Mouse (Mus musculus) midbrain, embryonic 16.5 days (tissue): Measurements from ENCODE around the gene Esyt2. TPM values are rescaled to one million over a fixed set of nuclear protein-coding genes. Genes with fewer than 3 reads are reported as not detected.

ENCODE experiments used
- ATAC-seq: fragments of 200-750 bp; cut with Nextera tagmentation; 2 replicates; pipeline ENCODE4 v1.8.0; 2017; ENCODE audit warnings: moderate TSS enrichment
- H3K27ac ChIP-seq: fragments of 300-500 bp; sonication (generic); 2 replicates; pipeline ENCODE4 v1.5.1; 2014; ENCODE audit warnings: mild to moderate bottlenecking, low read length, mixed read lengths
- H3K27me3 ChIP-seq: fragments of 300-500 bp; sonication (generic); 2 replicates; pipeline ENCODE4 v1.6.1; 2014; ENCODE audit warnings: low read depth, low read length, mixed read lengths; ENCODE audit not compliant: control insufficient read depth, insufficient read depth
- H3K36me3 ChIP-seq: fragments of 300-500 bp; sonication (generic); 2 replicates; pipeline ENCODE4 v1.6.1; 2014; ENCODE audit warnings: mild to moderate bottlenecking, low read length, moderate library complexity, mixed read lengths; ENCODE audit not compliant: control insufficient read depth, insufficient read depth
- H3K4me1 ChIP-seq: fragments of 300-500 bp; sonication (generic); 2 replicates; pipeline ENCODE4 v1.6.1; 2014; ENCODE audit warnings: mild to moderate bottlenecking, low read length, mixed read lengths; ENCODE audit not compliant: control insufficient read depth, insufficient read depth
- H3K4me2 ChIP-seq: fragments of 300-500 bp; sonication (generic); 2 replicates; pipeline ENCODE4 v1.6.1; 2014; ENCODE audit warnings: mild to moderate bottlenecking, low read length, mixed read lengths
- H3K4me3 ChIP-seq: fragments of 300-500 bp; sonication (generic); 2 replicates; pipeline ENCODE4 v1.5.1; 2014; ENCODE audit warnings: low read depth, mild to moderate bottlenecking, low read length, moderate library complexity, mixed read lengths
- H3K9ac ChIP-seq: fragments of 300-500 bp; sonication (generic); 2 replicates; pipeline ENCODE4 v1.6.1; 2014; ENCODE audit warnings: low read depth, low read length, mixed read lengths
- H3K9me3 ChIP-seq: fragments of 300-500 bp; sonication (generic); replicated peaks from 2 replicates; pipeline ENCODE4 v1.6.1; 2014; ENCODE audit warnings: mild to moderate bottlenecking, low read length, mixed read lengths; ENCODE audit not compliant: control insufficient read depth, poor library complexity, severe bottlenecking
- WGBS: fragments of 180-500 bp; shearing (Covaris S2); extraction: QIAGEN DNeasy Blood & Tissue Kit; methylation state at CpG from one replicate; pipeline ENCODE4 v1.1.7; 2014; 5-methylcytosine and 5-hydroxymethylcytosine counted together
- polyA plus RNA-seq: library from polyadenylated mRNA; unstranded; fragments of >200 nt; fragmentation: Nextera tagmentation; extraction: Ambion mirVana; gene quantifications from 2 replicates; pipeline ENCODE4 v1.2.1, GENCODE M21; 2015

Gene Esyt2
- polyA plus RNA-seq, 1 experiment from 2014 or later = 12.1 TPM

GRCm38 (mm10) chr12:116395312-116395711 is 114.3 kb downstream of the Esyt2 start:
- Histone ChIP-seq H3K4me3 (no peak overlapping the region), H3K9me3 (0 out of 2 replicates have a peak, but pooled peaks cover 4% of the 10 kb centered on the region), H3K4me1 (no peaks in the 10 kb centered on the region), H3K36me3 (no peaks in the 10 kb centered on the region), H3K9ac (no peak overlapping the region), H3K4me2 (no peak overlapping the region), H3K27ac (no peak overlapping the region), H3K27me3 (no peaks in the 10 kb centered on the region)
- WGBS = 90% methylated on average over 2 of the region's 2 CpGs
- ATAC-seq = no peak

- ATAC-seq = no peak
- H3K27ac ChIP-seq = no peak overlapping the region
- H3K4me1 ChIP-seq = no peaks in the 10 kb centered on the region
- H3K9me3 ChIP-seq = peaks cover 4% of the 10 kb centered on the region; the same call in 1 of the 2 replicates
- H3K36me3 ChIP-seq = no peaks in the 10 kb centered on the region
- H3K4me2 ChIP-seq = no peak overlapping the region
- H3K27me3 ChIP-seq = no peaks in the 10 kb centered on the region
- no peak overlapping the region for H3K9ac ChIP-seq
- 62% methylated on average over 2 of the region's 2 CpGs for WGBS
- H3K4me3 ChIP-seq = no peak overlapping the region
These were observed 115.2 kb downstream of the Esyt2 start for GRCm38 (mm10) chr12:116396072-116396695.

GRCm38 (mm10) chr12:116404012-116404679 is 123.2 kb downstream of the Esyt2 start:
- Histone ChIP-seq H3K27ac (no peak overlapping the region), H3K9ac (no peak overlapping the region), H3K4me3 (peak overlapping the region; percentile 85), H3K36me3 (no peaks in the 10 kb centered on the region), H3K27me3 (no peaks in the 10 kb centered on the region), H3K4me2 (peak overlapping the region; percentile 98), H3K4me1 (peaks cover 4% of the 10 kb centered on the region), H3K9me3 (peaks cover 15% of the 10 kb centered on the region)
- 98% methylated on average over 18 of the region's 18 CpGs for WGBS
- ATAC-seq = no peak; the same call in 1 of the 2 replicates

- peak within 1 kb of the TSS; percentile 85 for H3K4me3 ChIP-seq
- peak; percentile 98 for ATAC-seq
- under 1% methylated on average over 72 of the region's 72 CpGs for WGBS
- H3K9ac ChIP-seq = peak within 1 kb of the TSS; percentile 74
- H3K36me3 ChIP-seq = no peaks in the 10 kb centered on the region
- peak within 1 kb of the TSS; percentile 30; the same call in 1 of the 2 replicates for H3K27ac ChIP-seq
- H3K27me3 ChIP-seq = no peaks in the 10 kb centered on the region
- peaks cover 12% of the 10 kb centered on the region for H3K9me3 ChIP-seq
- H3K4me1 ChIP-seq = peaks cover 4% of the 10 kb centered on the region
- H3K4me2 ChIP-seq = peak within 1 kb of the TSS; percentile 98
These were observed 124.2 kb downstream of the Esyt2 start, which contains the start of gene Ncapg2 for GRCm38 (mm10) chr12:116405045-116405835. TSS of gene Ncapg2 (plus strand) at chr12:116405402.

GRCm38 (mm10) chr12:116405836-116406155 is 124.8 kb downstream of the Esyt2 start:
- peak overlapping the region; percentile 85 for H3K4me3 ChIP-seq
- 13% methylated on average over 8 of the region's 8 CpGs for WGBS
- no peak overlapping the region for H3K27ac ChIP-seq
- peaks cover 12% of the 10 kb centered on the region for H3K9me3 ChIP-seq
- peak overlapping the region; percentile 98 for H3K4me2 ChIP-seq
- ATAC-seq = no peak; the same call in 1 of the 2 replicates
- H3K4me1 ChIP-seq = peaks cover 4% of the 10 kb centered on the region
- no peaks in the 10 kb centered on the region for H3K27me3 ChIP-seq
- H3K36me3 ChIP-seq = no peaks in the 10 kb centered on the region
- H3K9ac ChIP-seq = peak overlapping the region; percentile 74

GRCm38 (mm10) chr12:116407883-116408282 is 126.9 kb downstream of the Esyt2 start:
- peaks cover 4% of the 10 kb centered on the region; the same call in 1 of the 2 replicates for H3K9me3 ChIP-seq
- 95% methylated on average over 5 of the region's 5 CpGs for WGBS
- ATAC-seq = no peak
- no peak overlapping the region for H3K4me2 ChIP-seq
- H3K27ac ChIP-seq = no peak overlapping the region
- peaks cover 4% of the 10 kb centered on the region for H3K4me1 ChIP-seq
- H3K4me3 ChIP-seq = no peak overlapping the region
- no peak overlapping the region for H3K9ac ChIP-seq
- no peaks in the 10 kb centered on the region for H3K27me3 ChIP-seq
- H3K36me3 ChIP-seq = no peaks in the 10 kb centered on the region

GRCm38 (mm10) chr12:116414941-116415340 is 133.9 kb downstream of the Esyt2 start:
- H3K36me3 ChIP-seq = no peaks in the 10 kb centered on the region
- no peak overlapping the region for H3K4me3 ChIP-seq
- H3K27me3 ChIP-seq = no peaks in the 10 kb centered on the region
- ATAC-seq = no peak
- H3K9me3 ChIP-seq = no peaks in the 10 kb centered on the region
- no peak overlapping the region for H3K4me2 ChIP-seq
- no peaks in the 10 kb centered on the region for H3K4me1 ChIP-seq
- H3K9ac ChIP-seq = no peak overlapping the region
- whole genome bisulfite sequencing = 98% methylated on average over 4 of the region's 4 CpGs
- no peak overlapping the region for H3K27ac ChIP-seq

- 92% methylated on average over 1 of the region's 1 CpGs for WGBS
- ATAC-seq = no peak
These were observed 135.5 kb downstream of the Esyt2 start for GRCm38 (mm10) chr12:116416514-116416913.

GRCm38 (mm10) chr12:116421656-116422055 is 140.7 kb downstream of the Esyt2 start:
- Histone ChIP-seq H3K4me3 (no peak overlapping the region), H3K27ac (no peak overlapping the region), H3K36me3 (no peaks in the 10 kb centered on the region), H3K9me3 (no peaks in the 10 kb centered on the region), H3K9ac (no peak overlapping the region), H3K4me2 (no peak overlapping the region), H3K27me3 (no peaks in the 10 kb centered on the region), H3K4me1 (no peaks in the 10 kb centered on the region)
- 95% methylated on average over 2 of the region's 2 CpGs for WGBS
- no peak for ATAC-seq

More at GRCm38 (mm10) chr12:116416514-116416913, 135.5 kb downstream of the Esyt2 start:
- no peaks in the 10 kb centered on the region for H3K36me3 ChIP-seq
- H3K4me2 ChIP-seq = no peak overlapping the region
- no peak overlapping the region for H3K4me3 ChIP-seq
- H3K4me1 ChIP-seq = no peaks in the 10 kb centered on the region
- H3K9me3 ChIP-seq = no peaks in the 10 kb centered on the region
- no peak overlapping the region for H3K9ac ChIP-seq
- no peaks in the 10 kb centered on the region for H3K27me3 ChIP-seq
- H3K27ac ChIP-seq = no peak overlapping the region
